ENCODE assay signal across 21 mouse cellular contexts in the genomic region with DNA sequence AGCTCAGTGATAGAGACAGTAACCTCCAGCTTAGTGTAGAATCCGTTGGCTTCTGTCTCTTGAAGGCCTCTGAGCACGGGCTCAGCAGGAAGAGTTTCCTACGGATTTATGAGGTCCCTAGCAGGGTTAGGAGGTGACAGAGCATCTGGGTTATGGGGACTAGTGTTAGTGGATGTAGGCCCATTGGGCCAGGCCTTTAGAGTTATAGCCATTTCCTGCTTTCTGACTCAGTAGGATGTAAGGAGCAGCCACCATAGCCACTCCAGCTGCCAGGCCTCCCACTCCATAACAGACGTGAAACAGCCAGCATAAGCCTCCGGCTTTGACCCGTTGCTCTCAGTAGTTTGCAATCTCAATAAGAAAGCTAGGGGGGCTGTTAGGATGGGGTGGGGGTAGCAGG. TPM values are rescaled to one million over a fixed set of nuclear protein-coding genes. Genes with fewer than 3 reads are reported as not detected.
"Had no signal": no experiment of that assay in that cellular context is flagged by ENCODE, and none has a peak within 500 bp of the region (broad histone marks: within the 10 kb centered on the region; RNA-seq: fewer than 3 reads in every experiment).

No protein-coding gene starts in this region.

- DNase-seq: kidney, adult 11 months; left cerebral cortex, postnatal 4 days; lung, embryonic 14.5 days; right cerebral cortex, adult 18-20 months; right cerebral cortex, postnatal 14 days; right cerebral cortex, postnatal 4 days; thymus, adult 2 months; thymus, postnatal 14 days; thymus, postnatal 4 days had no signal

- H3K9ac ChIP-seq: intestine, embryonic 15.5 days; limb, embryonic 12.5 days; limb, embryonic 15.5 days; lung, embryonic 14.5 days; midbrain, embryonic 13.5 days had no signal

- H3K27me3 ChIP-seq: intestine, embryonic 15.5 days; limb, embryonic 12.5 days; limb, embryonic 15.5 days; midbrain, embryonic 13.5 days had no signal

- H3K9me3 ChIP-seq: intestine, embryonic 15.5 days; limb, embryonic 12.5 days; limb, embryonic 15.5 days; midbrain, embryonic 10.5 days; midbrain, embryonic 13.5 days had no signal

- ATAC-seq: hindbrain, embryonic 16.5 days; lung, postnatal 0 days; midbrain, embryonic 13.5 days; midbrain, embryonic 16.5 days had no signal

- H3K4me1 ChIP-seq: intestine, embryonic 15.5 days; limb, embryonic 12.5 days; limb, embryonic 15.5 days; midbrain, embryonic 10.5 days; midbrain, embryonic 13.5 days had no signal

- H3K4me3 ChIP-seq: intestine, embryonic 15.5 days; limb, embryonic 12.5 days; limb, embryonic 15.5 days; midbrain, embryonic 10.5 days; midbrain, embryonic 13.5 days; myocyte had no signal

- H3K27ac ChIP-seq: intestine, embryonic 15.5 days; limb, embryonic 12.5 days; limb, embryonic 15.5 days; macrophage; midbrain, embryonic 10.5 days; midbrain, embryonic 13.5 days; stomach, postnatal 0 days had no signal

- H3K36me3 ChIP-seq: intestine, embryonic 15.5 days; limb, embryonic 15.5 days; midbrain, embryonic 10.5 days had no signal

- H3K4me2 ChIP-seq: intestine, embryonic 15.5 days; limb, embryonic 12.5 days; limb, embryonic 15.5 days; lung, embryonic 14.5 days; midbrain, embryonic 13.5 days had no signal

RNA-seq across cellular contexts. Expression of a gene that starts 6.5 kb away (rescaled TPM):
- total RNA-seq: monocyte, adult 5-6 weeks had no signal
